Mouse (Mus musculus) myocyte (in vitro differentiated cells): ENCODE data around the gene Itpr2.

Experiments
- E2F4 ChIP-seq: IDR thresholded peaks from one replicate; pipeline ENCODE4 v1.6.1; 2011; ENCODE audit warnings: mild to moderate bottlenecking, control low read depth, moderate library complexity; ENCODE audit not compliant: insufficient read depth
- MAX ChIP-seq: IDR thresholded peaks from one replicate; pipeline ENCODE4 v1.6.1; 2011; ENCODE audit warnings: low read depth, mild to moderate bottlenecking, control low read depth
- POLR2A ChIP-seq: IDR thresholded peaks from one replicate; pipeline ENCODE4 v1.6.1; 2011; ENCODE audit warnings: low read depth, mild to moderate bottlenecking, control low read depth, moderate library complexity; ENCODE audit not compliant: insufficient read length

GRCm38 (mm10) chr6:146167207-146167606 lies 334.8 kb downstream of the Itpr2 start:
- TF ChIP-seq MAX (no peak), POLR2A (no peak), E2F4 (no peak)
